Mouse (Mus musculus) thymus, postnatal 25 days (tissue): ENCODE results near the gene Cdh23.

Experiments used
- DNase-seq: peaks from one replicate; pipeline ENCODE4 v3.0.0; 2022

The Cdh23 gene

DNA sequence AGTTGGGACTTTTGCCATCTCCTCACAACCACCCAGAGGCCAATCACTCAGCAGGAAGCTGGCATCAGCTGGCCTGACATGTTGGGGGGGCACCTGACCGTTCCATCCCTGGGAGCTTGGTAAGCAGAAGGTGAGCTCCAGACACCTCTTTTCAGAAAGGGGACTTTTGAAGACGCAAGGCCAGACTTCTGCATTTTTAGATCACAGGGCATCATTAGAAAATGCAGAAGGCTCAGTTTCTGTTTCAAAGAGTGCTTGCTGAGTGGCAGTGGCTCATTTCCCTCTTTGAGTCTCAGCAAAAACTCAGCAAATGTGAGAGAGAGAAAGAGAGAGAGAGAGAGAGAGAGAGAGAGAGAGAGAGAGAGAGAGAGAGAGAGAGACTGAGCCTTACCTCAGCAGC is 8.8 kb upstream of the Cdh23 start:
- DNase-seq: no peak

GRCm38 (mm10) chr10:60697775-60698174 is 1.5 kb upstream of the Cdh23 start:
- no peak for DNase-seq

DNA sequence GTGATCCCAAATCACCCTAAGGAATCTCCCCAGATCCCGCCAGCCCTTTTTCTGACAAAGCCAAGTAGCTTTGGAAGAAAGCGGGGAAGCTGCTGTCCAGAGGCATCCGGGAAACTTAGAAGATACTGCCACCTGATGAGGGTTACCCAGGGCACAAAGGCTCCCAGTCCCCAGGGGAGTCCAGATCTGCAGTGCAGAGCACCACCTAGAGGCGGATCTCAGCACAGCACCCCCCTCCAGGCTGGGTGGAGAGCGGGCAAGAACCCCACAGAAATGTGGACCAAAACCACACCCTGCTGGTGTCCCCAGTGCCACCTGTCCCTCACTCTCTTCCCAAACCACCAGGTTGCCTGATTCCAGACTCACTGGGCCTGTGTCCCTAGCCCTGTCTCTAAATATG is 685 bp upstream of the Cdh23 start:
- DNase-seq: peak; percentile 84

DNA sequence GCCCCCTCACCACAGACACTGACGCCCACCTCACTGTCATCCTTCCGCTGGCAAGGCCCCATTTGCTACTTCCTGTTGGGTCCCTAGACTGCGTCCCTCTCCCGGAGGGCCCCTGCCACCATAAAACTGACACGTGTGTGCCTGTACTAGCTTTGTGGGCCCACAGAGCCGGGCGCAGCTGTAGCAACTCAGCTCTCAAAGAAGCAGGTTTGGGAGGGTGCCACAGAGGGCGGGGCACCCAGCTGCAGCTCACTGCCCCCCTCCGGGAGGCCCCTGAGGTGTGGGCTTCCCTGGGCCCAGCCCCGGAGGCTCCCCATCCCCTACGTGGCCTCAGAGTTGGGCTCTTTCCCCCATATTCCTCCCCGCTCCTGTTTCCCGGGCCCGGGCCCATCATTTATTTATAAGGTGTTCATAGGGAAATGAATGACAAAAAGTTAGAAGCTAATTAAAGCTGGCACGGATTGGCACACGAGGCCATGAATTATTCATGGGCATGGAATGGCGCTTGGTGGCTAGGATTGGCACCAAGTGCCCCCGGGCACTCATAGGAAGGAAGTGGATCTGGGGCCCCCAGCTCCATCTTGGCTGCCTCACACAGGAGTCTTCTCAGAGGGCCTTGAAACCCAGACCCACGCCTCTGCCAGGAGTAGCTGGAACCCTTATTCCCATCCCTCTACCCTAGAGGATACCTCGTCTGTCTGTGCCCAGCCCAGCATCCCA is 4.5 kb downstream of the Cdh23 start:
- DNase-seq: peak; percentile 81

DNA sequence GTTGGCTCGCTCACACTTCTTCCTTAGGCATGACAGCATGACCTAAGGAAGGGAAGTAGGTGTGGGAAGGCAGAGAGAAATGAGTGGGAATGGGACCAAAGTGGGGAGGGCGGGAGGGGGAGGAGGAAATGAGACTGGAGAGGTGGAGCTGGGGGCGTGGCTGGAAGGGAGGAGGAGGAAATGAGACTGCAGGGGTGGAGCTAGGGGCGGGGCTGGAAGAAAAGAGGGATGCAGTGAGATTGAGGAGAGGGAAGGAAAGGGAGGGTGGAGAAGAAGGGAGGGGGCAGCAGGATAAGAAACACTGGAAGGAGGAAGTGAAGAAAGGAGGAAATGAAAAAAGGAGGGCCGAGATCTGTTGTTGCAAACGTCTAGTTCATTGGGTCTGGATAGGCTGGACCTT is 5.3 kb downstream of the Cdh23 start:
- DNase-seq: peak; percentile 49

GRCm38 (mm10) chr10:60689396-60689795 is 6.9 kb downstream of the Cdh23 start:
- DNase-seq: no peak

GRCm38 (mm10) chr10:60687011-60687776 is 9.1 kb downstream of the Cdh23 start:
- DNase-seq: peak; percentile 70

- peak; percentile 10 for DNase-seq
These were observed 9.7 kb downstream of the Cdh23 start for GRCm38 (mm10) chr10:60686641-60686975.

- peak; percentile 9 for DNase-seq
These were observed 10.3 kb downstream of the Cdh23 start for GRCm38 (mm10) chr10:60685764-60686640.

DNA sequence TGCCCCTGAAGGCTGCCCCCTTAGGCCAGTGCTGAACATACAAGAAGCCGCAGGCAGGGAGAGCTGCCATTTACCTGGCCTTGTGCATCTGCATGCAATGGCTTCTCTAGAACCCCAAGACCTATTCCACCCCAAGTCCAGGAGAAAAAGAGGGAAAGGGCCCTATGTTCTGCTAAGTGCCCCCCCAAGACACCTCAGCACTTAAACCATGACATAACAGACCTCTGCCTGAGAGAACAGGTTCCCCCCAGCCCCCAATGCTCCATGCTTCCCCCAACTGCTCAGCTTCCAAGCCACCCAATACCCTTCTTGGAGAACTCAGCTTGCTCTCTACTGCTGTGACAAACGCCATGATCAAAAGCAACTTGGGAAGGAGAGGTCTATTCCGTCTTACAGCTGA is 17.4 kb downstream of the Cdh23 start:
- no peak for DNase-seq

DNA sequence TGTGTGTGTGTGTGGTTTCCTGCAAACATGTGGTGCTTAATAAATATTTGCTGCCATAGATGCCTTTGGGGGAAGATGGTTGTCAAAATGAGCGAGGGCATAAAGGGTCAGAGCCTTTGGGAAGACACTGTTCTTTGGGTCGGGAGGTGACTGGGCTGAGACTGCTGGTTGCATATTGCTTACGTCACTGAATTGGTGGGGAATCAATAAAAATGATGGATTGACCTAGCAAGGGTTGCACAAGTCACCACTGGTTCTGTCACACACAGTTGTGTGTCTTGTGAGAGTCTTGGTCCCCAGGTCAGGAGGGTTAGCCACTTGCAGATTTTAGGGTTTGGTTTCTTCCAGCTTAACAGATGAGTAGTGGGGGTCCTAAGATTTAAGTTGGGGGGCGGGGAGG is 19.0 kb downstream of the Cdh23 start:
- no peak for DNase-seq

DNA sequence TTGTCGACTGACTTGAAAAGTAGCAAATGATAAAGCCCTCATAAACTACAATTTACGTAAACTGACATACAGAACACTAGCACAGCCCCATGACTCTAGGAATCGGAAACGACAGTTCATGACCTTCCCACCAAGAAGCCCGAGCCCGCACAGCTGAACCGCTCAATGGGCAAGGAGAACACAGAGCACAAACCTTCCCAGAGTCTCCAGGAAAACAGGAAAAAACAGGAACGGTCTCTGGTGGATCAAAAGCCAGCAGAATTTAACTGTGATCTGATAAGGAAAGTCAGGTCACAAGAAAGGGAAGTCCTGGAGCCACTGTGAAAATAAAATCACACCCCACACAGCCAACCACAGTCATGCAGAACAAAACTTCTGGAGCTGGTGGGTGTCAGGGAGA is 26.1 kb downstream of the Cdh23 start:
- DNase-seq: no peak

GRCm38 (mm10) chr10:60668591-60668990 is 27.7 kb downstream of the Cdh23 start:
- DNase-seq: no peak

DNA sequence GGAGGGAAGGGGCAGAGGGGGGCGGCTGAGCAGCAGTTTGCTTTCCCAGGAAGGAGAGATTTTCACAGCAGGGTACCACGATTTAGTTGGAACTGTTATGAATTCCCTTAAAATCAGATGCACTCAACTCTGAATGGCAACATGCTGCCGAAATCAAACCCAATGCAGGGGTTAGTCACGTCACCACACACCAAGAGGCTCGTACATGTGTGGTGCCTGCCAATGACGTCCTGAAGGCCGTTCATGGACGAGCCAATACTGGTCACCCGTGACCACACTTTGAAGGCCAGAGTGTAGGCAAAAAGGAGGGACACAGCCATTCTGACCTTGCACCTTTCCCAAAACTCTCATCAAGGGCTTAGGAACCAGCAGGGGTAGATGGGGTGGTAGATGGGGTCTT is 35.3 kb downstream of the Cdh23 start:
- DNase-seq: no peak

DNA sequence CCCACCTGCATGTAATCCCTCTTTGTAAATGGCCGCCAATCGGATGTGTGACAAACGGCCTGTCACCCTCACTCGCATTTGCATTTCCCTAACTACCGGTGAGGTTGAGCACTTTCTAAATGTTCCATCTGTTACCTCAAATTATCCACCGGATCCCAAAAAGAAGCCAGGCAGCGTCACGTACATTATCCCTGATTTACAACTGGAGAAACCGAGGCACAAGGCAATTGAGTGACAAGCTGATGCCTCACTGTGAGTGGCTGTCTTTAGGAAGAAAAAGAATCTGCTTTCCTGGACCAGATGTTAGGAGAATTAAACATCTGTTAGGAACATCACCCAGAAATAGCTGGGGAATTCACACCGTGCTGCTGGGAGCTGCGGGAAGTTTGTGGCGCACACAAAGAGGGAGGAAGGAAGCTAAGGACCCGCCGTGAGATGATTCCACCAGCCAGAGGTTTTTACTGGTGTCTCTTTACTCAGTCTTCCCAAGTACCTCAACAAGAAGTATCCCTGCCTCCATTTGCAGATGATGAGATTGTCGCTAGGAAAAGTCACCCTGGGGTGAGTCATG is 36.8 kb downstream of the Cdh23 start:
- DNase-seq: no peak

- no peak for DNase-seq
These were observed 38.1 kb downstream of the Cdh23 start for GRCm38 (mm10) chr10:60658176-60658575.

DNA sequence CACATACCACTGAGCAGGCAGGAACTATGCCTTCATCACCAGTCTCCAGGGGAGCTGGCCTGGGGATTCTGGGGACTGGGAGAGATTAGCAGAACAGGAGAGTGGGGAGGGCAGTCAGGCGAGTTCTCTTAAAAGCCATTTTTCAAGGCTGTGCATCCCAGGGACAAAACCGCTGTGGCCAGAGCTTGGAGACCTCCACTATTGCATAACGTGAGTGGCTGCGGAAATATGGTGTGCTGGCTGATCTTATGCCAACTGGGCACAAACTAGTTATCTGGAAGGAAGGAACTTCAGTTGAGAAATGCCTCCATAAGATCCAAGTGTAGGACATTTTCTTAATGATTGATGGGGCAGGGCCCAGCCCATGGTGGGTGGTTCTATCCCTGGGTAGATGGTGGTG is 42.6 kb downstream of the Cdh23 start:
- no peak for DNase-seq

- no peak for DNase-seq
These were observed 43.2 kb downstream of the Cdh23 start for GRCm38 (mm10) chr10:60653106-60653505.

GRCm38 (mm10) chr10:60644079-60644641 is 52.1 kb downstream of the Cdh23 start:
- no peak for DNase-seq

DNA sequence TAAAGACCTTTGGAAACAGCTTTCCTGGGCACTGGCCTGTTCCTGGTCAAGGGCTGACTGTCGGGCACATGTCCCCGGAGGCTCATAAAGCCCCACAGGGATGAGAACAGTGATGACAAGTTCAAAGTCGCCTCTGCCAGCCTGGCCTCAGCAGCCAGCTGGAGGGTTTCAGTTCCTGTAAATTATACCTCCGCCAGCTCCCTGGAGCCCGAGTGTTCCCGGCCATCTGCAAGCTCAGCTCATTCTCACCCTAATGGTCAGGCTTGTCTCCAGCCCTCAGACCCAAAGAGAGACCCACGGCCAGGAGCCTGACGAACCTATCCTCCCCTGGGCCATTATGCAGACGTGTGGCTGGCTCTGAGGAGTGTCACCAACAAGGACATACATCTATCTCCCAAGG is 57.0 kb downstream of the Cdh23 start:
- DNase-seq: no peak

- DNase-seq: no peak
These were observed 60.6 kb downstream of the Cdh23 start for GRCm38 (mm10) chr10:60635568-60636295.

GRCm38 (mm10) chr10:60634391-60634790 is 61.9 kb downstream of the Cdh23 start:
- no peak for DNase-seq
